Mouse (Mus musculus): Measurements from ENCODE around the gene Gm45808.
"Not testable (repeated sequence)": the region's sequence is repeated elsewhere in the genome, so short reads cannot be mapped to it uniquely, and the experiment has no call there.

Gm45808 gene

DNA sequence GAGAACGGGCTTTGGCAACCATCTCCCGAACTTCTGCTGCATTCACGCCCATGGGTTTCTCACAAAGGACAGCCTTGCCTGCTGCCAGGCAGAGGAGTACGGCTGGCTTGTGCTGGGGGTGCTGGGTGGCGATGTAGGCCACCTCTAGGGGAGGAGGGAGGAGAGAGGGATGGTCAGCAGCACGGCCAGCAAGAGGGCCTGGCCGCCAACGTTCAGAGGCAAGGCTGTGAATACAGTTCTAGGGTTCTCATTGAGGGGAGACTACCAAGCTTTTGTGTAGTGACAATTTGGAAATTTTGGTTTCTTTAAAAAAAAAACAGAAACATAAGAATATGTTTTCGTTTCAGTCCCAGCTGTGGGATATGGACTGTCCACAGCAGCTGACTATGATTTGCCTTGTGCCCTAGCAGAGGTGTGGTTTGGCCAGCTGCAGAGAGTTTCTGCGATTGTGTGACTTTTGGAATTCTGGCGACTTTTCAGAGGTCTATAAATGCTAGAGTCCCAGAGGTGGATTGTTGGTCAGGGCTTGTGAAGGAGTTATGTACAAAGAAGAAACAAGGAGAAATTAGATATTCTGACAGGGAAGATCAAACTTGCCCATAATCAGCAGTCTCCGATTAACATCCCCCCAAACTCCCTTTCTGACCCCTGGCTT lies at the start of gene Gm45808:
Gene Gm45808 (minus strand): TSS at position 51 of the 655 bp plus-strand sequence.
- DNase-seq (ENCODE audit: low spot score in 2 of 2) = no peak

DNA sequence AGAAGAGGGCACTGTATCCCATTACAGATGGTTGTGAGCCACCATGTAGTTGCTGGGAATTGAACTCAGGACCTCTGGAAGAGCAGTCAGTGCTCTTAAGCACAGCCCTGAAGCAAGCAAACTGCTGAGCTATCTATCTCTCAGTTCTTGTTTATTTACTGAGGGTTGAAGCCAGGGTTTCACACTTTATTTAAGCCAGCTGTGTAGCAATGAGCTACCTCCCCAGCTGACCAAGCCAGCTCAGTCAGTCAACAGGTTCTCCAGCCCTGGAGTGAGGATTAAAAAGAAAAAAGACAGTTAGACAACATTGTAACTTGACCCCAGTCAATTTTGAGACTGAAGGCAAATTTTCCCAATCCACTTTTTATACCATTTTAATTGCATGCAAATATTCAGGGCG lies 49.1 kb upstream of the Gm45808 start:
- DNase-seq (ENCODE audit: low spot score in 2 of 2) = no peak

DNA sequence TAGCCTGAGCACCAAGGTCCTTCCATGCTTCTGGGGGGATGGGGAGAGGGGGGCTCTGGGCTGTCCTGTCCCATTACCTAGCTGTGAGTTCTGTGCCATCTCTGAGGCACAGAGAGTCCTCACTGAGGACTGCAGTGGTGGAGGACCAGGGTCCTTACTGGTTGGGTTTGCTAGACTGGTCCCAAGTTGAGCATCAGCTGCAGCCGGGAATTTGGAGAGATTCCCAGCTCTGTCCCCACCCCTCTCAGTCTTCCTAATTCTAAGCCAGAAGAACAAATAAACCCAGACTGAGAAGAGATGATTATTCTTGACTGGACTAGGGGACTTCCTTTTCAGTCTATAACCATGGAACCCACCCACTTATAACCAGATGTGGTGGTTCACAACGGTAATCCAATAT lies 44.0 kb upstream of the Gm45808 start:
- no peak for DNase-seq (ENCODE audit: low spot score in 2 of 2)

DNA sequence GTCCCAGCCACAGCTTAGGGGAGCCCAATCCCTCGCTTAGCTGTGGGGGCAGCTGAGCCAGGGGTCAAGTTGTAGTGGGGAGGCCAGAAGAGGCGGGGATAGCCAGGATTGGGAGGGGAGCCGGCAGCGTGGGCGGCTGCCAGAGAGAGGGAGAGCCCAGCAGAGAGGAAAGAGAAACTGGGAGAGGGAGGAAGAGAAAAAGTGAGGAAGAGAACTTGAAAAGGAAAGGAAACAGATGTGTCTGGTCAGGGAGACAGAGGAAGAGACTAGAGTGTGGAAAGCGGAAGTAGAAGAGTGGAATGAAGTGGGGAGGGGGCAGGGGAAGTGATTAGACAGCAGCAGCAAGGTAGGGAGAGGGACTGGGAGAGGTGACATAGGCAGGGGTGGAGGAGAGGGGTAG lies 42.9 kb upstream of the Gm45808 start:
- no peak for DNase-seq (ENCODE audit: low spot score in 2 of 2)

DNA sequence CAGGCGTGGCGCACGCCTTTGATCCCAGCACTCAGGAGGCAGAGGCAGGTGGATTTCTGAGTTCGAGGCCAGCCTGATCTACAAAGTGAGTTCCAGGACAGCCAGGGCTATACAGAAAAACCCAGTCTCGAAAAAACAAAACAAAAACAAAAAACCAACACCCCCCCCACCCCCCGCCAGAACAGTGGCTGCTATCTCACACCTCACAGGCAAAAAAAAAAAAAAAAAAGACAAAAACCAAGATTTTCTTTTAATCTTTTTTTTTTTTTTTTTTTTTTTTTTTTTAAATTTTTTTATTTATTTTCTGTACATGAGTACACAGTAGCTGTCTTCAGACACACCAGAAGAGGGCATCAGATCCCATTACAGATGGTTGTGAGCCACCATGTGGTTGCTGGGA lies 40.6 kb upstream of the Gm45808 start:
- not testable (repeated sequence) for DNase-seq (ENCODE audit: low spot score in 2 of 2)

DNA sequence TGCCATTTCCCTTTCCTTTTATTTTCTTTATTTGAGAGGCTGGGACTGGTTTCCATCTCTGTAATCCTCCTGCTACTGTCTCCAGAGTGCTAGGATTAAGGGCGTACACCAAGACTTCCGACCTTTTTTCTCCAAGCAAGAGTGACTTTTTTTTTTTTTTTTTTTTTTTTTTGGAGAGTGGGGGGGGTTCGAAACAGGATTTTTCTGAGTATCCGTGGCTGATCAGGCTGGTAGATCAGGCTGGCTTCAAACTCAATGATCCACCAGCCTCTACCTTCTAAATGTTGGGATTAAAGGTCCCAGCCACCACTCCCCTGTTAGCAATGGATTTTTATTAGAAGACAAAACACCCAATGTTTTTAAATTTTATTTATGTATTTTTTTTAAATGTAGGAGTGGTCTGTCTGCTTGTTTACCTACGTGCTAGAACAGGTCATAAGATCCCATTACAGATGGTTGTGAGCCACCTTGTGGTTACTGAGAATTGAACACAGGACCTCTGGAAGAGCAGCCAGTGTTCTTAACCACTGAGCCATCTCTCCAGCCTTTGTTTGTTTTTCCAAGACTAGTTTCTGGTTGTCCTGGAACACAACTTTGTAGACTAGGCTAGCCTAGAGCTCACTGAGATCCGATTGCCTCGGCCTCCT lies 40.0 kb upstream of the Gm45808 start:
- DNase-seq (ENCODE audit: low spot score in 2 of 2) = no peak

DNA sequence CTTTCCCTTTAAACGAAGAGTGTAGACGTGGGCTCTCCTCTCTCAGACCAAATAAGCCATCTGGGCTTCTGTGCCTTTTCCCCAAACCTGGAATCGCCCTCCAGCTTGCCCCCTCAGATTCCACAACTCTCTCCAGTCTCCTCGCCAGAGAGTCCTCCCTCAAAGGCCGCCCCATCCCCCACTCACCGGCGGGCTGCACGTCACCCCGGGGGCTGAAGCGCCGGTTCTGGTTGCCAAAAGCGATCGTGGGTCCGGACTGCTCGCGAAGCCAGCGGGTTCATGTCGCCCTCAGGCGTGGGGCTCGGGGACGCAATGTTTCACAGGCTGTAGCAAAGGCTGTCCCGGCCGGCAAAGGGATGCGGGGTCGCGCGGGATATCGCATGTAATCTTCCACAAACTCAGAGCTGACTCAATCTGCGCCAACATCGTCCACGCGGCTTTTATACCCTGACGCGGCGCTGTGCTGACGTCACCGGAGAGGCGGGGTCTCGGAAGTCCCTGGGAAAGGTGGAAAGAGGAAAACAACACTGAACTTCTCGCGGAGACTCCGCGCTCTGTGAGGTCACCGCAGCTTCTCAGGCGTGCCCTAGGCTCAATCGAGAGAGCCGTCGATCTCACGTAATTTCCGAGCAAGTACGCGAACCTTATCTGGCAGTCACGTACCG lies 39.3 kb upstream of the Gm45808 start, which contains the start of the genes Ppp1r15a and Plekha4:
Gene Ppp1r15a (minus strand): TSS at position 460 of the 665 bp plus-strand sequence.
Gene Plekha4 (plus strand): TSS at position 522 of the 665 bp plus-strand sequence.
- peak; percentile 82 to 95 for DNase-seq (ENCODE audit: low spot score in 2 of 2)

DNA sequence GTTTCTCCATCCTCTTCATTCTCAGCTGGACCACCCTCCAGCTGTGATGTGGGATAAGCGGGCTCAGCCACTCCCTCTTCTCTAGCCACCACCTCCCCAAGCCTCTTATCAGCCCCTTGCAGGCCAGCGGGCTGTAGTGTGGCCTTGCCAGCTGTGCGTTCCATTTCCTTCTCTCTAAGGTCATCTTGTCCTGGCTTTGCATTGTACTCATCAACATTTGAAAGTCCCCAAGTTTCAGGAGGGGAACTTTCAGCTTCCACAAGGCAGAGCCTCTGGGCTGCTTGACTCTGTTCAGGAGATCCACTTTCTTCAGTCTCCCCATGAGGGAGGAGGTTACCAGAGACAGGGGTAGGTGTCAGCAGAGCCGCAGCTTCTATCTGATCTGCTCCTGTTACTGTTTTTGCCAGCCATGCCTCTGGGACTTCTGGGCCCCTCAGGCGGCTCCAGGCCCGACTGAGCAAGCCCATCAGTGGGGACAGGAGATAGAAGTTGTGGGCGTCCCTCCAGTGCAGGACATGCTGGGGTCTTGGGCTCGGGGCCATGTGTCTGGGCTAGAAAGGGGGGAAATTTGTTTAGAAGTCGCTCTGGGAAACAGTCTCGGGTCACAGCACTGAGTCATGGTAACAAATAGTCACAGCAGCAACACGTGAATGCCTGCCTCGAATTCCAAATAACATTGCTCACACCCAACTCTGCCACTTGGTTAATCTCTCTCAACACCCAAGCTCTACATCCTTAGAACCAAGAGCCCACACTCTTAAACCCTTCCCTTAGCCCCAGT lies 38.4 kb upstream of the Gm45808 start:
- DNase-seq (ENCODE audit: low spot score in 2 of 2) = no peak

DNA sequence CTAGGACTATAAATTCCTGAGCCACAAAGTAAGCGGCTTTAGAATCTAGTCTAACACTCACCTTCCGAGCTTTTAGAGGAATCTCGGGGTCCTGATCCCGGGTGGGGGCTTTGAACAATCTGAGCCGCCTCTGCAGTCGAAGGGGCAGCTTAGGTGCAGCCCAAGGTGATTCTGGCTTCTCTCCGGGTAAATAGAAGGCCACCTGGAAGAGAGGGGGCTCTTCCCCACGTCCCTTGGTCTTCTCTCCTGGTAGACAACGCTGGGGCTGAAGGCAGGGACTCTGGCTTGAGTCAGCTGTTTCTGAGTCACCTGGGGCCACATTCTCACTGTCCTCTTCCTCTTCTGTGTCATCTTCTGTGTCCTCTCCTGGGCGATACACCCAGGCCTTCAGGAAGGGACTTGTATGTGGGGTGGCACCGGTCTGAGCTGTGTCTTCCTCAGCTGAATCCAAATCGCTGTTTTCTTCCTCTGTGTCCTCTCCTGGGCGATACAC lies 37.1 kb upstream of the Gm45808 start:
- no peak for DNase-seq (ENCODE audit: low spot score in 2 of 2)

DNA sequence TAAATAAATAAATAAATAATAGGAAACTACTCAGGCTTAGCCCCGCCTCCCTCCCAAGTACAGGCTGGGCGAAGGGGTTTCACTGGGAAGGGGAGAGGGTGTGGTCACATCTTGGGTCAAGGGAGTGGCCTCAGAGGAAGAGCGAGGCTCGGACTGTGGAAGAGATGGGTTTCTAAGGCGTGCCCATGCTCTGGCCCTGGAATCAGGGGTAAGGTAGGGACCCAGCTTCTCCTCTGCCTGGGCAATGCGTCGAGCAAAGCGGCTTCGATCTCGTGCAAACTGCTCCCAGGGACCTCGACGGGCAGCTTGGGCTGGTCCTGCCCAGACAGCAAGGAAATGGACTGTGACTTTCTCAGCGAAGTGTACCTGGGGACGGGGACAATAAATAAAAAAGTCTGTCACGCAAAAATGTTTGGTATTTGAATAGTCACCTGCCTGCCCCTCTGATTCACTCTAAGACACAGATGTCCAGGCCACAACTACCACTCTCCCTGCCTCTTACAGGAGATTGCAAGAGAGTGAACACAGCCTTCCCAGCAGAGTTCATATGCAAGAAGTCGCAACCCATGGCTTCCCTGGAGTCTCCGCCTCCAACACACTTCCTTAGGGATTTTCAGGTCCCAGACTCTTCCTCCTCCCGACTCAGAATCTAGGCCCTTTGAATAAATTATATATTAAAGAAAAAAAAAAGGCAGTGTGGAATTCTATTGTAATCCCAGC lies 36.5 kb upstream of the Gm45808 start:
- no peak for DNase-seq (ENCODE audit: low spot score in 2 of 2)

DNA sequence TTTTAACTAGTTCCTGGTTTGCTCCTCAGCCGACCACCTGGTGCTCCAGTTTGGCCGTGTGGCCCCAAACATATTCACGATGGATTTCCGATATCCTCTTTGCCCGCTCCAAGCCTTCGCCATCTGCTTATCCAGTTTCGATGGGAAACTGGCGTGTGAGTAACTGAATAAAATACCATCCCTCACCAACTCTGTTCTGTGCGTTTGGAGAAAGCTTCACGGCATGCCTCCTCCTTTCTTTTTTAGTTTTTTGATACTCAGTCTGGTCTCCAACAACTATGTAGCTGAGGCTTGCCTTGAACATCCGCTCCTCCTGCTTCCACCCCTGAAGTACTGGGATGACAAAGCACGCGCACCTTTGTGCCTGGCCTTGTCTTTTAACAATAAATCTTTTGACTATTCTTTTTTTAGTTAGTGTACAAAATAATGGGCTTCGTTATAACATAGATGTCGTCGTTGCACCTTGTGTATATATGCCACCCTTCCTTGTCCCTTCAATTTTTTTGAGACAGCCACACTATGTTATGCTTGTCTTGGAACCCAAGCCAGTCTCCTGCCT lies 35.7 kb upstream of the Gm45808 start:
- DNase-seq (ENCODE audit: low spot score in 2 of 2) = no peak

DNA sequence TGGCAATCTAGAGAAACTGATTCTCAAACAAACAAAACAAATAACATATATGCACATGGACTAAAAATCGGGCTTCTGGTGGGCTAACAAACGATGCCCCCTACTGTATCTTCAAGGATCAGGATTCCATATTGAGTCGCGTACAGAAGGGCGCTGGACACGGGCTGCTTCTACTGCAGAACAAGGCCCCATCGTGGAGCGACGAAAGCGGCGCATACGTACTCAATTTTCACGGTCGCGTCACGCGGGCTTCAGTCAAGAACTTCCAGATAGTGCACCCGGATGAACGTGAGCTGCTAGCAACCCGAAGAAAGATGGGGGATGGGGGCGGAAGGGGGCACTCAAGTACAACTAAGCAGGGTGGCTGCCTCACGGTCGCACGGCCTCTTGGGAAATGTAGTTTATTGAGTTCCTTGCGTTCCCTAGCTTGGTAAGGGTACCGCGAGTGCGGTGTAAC lies 35.1 kb upstream of the Gm45808 start:
- DNase-seq (ENCODE audit: low spot score in 2 of 2) = peak; percentile 76 to 91

DNA sequence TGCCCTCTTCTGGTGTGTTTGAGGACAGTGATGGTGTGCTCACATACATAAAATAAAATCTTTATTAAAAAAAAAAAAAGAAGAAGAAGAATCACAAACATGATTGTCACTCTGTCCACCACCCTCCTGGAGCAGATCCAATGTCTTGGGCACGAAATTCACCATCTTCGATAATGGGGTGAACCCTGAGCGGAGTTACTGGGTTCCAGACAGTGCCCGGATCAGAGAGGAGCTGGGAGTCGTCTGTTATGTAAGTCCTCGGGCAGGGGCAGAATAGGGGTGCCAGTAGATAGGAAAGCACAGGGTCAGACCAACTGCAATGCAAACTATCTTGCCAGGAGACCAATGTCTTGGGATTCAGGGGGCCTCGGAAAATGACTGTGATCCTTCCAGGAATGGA lies 34.0 kb upstream of the Gm45808 start:
- DNase-seq (ENCODE audit: low spot score in 2 of 2) = no peak

DNA sequence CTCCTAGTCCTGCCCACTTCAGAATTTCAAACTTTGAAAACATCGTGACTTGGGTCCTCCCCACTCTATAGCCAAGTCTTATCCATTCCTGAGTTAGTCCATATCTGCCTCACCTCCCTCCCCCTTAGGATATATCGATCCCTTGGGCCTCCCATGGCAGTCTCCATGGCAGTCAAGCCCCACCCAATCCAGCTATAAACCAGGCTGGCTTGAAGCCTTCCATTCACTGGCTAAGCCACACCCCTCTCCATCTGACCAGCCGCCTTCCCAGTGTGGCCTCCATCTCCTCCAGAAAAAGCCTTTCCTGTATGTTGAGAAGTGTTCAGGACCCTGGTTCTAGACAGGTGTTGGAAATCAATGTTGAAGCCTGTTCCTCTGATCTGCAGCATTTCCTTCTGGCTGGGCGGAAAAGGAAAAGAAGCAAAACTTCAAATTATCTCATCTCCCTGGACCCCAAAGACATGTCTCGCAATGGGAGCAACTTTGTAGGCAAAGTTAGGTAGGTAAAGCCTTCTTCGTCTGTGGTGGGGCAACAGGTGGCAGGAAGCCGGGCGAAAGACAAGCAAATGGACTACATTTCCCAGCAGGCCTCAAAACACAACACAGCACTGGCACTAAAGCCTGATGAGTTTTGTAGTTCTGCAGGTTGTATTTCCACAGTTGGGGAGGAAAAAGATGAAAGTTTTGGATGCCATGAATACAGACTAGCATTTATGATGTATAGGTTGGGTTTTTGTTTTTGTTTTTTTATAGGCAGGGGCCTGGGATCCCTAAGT lies 32.9 kb upstream of the Gm45808 start:
- DNase-seq (ENCODE audit: low spot score in 2 of 2) = no peak

DNA sequence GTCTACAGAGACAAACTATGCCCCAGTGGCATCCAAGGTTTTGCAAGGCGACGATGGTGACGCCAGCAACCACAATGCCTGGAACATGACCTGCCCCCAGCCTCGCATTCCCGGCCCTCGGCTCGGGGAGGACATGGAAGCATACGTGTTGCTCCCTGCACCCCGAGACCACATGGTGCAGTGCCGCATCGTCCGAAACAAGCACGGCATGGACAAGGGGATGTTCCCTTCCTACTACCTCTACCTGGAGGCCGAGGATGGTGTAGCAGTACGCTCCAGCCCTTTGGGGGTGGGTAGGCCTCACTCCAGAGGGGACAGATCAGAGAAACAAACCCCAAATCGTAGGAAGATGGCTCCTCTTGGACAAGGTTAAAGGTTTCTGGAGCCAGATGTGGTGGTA lies 32.0 kb upstream of the Gm45808 start:
- no peak for DNase-seq (ENCODE audit: low spot score in 2 of 2)

DNA sequence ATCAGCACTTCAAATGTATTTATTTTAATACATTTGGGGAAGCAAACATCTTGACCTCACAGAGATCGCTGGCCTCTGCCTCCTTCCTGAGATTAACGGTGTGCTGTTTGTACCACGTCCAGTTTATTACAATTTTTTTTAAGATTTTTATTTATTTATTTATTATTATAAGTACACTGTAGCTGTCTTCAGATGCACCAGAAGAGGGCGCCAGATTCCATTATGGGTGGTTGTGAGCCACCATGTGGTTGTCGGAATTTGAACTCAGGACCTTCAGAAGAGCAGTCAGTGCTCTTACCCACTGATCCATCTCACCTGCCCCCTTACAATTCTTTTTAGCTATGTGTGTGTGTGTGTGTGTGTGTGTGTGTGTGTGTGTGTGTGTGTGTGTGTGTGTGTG lies 30.2 kb upstream of the Gm45808 start:
- not testable (repeated sequence) for DNase-seq (ENCODE audit: low spot score in 2 of 2)

DNA sequence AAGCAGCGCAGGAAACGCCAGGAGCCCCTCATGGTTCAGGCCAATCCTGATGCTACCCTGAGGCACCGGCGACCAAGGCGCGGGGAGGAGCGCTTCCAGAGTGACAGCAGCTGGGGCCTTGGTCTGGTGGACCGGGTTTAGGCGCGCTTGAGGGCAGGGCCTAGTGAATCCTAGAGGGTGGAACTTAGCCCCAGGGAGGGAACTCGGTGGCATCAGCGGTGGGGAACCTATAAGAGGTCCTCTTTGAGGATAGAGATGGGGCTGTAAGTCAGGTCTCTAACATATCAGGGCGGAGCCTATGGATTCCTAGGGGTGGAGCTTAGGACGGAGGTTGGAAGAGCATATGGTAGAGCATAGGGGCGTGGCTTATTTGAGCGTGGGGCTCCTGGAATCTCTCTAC lies 28.8 kb upstream of the Gm45808 start:
- DNase-seq (ENCODE audit: low spot score in 2 of 2) = no peak

DNA sequence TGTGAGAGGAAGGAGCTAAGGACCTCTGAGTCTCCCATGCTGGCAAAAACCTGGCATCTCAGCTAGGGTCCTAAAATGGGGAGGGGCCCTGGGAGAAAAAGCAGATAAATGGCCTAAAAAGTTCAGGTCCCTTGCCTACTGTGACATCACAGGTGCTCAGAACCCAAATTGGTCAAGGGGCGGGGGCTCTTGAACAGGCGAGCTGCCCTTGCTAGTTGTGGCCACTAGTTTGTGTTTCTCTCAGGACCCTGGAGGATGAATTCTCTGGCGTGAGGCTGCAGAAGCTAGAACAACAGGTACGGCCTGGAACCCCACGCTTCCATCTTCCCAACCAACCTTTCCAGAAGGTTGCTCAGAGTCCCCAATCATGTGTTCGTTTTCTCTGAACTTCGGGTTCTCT lies 27.8 kb upstream of the Gm45808 start:
- no peak for DNase-seq (ENCODE audit: low spot score in 2 of 2)

DNA sequence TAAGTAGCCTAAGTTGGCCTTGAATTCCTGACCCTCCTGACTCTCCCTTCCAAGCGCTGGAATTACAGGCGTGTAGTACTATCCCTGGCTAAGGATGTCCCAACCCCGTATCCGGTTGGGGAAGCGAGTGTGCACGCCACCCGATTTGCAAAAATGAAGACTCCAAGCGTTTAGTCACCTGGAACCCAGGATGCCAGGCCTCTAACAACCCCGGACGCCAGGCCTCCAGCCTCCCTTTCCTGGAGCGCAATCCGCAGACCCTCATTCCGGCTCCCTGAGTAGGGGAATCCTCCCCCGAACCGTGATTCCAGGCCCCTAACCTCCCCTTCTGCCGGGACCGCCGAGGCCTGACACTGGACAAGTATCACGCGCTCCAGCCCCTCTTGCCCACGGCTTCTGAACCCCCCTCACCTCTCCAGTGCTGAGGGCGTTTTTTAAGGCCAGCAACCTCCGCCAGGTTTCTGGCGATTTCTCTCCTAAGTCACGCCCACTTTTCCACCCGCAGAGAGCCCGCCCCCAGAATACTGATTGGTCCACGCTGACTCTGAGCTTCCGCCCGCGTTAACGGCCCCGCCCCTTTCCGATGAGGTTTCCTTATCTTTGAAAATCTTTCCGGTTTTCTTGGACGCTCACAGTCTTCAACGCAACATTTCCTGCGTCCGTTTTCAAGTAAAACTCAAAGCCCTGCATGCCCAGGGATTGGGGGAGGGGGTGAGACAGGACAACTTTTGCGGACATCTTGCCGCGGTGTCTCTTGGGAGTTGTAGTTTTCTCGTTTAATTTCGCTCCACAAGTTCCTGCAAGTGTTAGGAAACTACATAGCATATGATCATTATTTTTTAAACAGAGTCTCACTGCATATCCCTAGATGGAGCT lies 23.5 kb upstream of the Gm45808 start, which contains the start of gene Nucb1:
Gene Nucb1 (minus strand): TSS at position 495 of the 876 bp plus-strand sequence.
- DNase-seq (ENCODE audit: low spot score in 2 of 2) = peak; percentile 78 to 91

Data from left cerebral cortex, adult 9 months (tissue).